Mouse (Mus musculus) erythroblast, adult 5-6 weeks (primary cell): ENCODE measurements around the gene Pnpla2. TPM values are rescaled to one million over a fixed set of nuclear protein-coding genes. Genes with fewer than 3 reads are reported as not detected.
A peak's percentile ranks its signal among the peaks of the same experiment; 100 is the strongest.

ENCODE experiments used
- ATAC-seq: replicated peaks from 2 replicates; pipeline ENCODE4 v1.8.0; 2016; ENCODE audit warnings: moderate number of reproducible peaks, mild to moderate bottlenecking, moderate TSS enrichment, inconsistent platforms; ENCODE audit not compliant: poor library complexity, low FRiP score, severe bottlenecking
- total RNA-seq, 2 experiments: library from RNA; stranded (forward) in 1 of 2; stranded (reverse) in 1 of 2; fragments of 150-400 nt in 1 of 2; fragments of 200-764, 138-1000 nt in 1 of 2; gene quantifications; 2 replicates each; pipeline versions ENCODE4 v1.2.3 to v1.2.4; 2015 to 2017; ENCODE audit warnings: low replicate concordance in 2 of 2

Gene Pnpla2
- total RNA-seq, 2 experiments from 2014 or later = 6.0 to 10.0 TPM

- peak; percentile 39 for ATAC-seq
Observed at GRCm38 (mm10) chr7:141506278-141506677, 51.3 kb downstream of the Pnpla2 start.

- peak; percentile 10; the same call in 1 of the 2 replicates for ATAC-seq
Observed at GRCm38 (mm10) chr7:141508160-141508559, 53.2 kb downstream of the Pnpla2 start.

GRCm38 (mm10) chr7:141510196-141510595 is 55.2 kb downstream of the Pnpla2 start:
- ATAC-seq = no peak

Other genes with a start within 250 kb of the Pnpla2 start
- gene Lmntd2, start 241.1 kb upstream of the Pnpla2 start, total RNA-seq (2015; ENCODE audit: low replicate concordance) = not detected in 2 replicates
- 0.17 and 1.7 TPM in 2 replicates for gene Lmntd2, start 241.1 kb upstream of the Pnpla2 start, total RNA-seq (2017; ENCODE audit: low replicate concordance)
- 1.7 and 6.0 TPM in 2 replicates for gene Rassf7, start 239.3 kb upstream of the Pnpla2 start, total RNA-seq (2015; ENCODE audit: low replicate concordance)
- gene Rassf7, start 239.3 kb upstream of the Pnpla2 start, total RNA-seq (2017; ENCODE audit: low replicate concordance) = 3.9 and 12.2 TPM in 2 replicates
- 24.9 and 30.0 TPM in 2 replicates for gene Phrf1, start 226.4 kb upstream of the Pnpla2 start, total RNA-seq (2015; ENCODE audit: low replicate concordance)
- 25.5 and 32.8 TPM in 2 replicates for gene Phrf1, start 226.4 kb upstream of the Pnpla2 start, total RNA-seq (2017; ENCODE audit: low replicate concordance)
- gene Irf7, start 188.7 kb upstream of the Pnpla2 start, total RNA-seq (2015; ENCODE audit: low replicate concordance) = 49.5 and 73.8 TPM in 2 replicates
- gene Irf7, start 188.7 kb upstream of the Pnpla2 start, total RNA-seq (2017; ENCODE audit: low replicate concordance) = 78.0 and 88.9 TPM in 2 replicates
- gene Cdhr5, start 178.4 kb upstream of the Pnpla2 start, total RNA-seq (2015; ENCODE audit: low replicate concordance) = not detected in 2 replicates
- not detected in 2 replicates for gene Cdhr5, start 178.4 kb upstream of the Pnpla2 start, total RNA-seq (2017; ENCODE audit: low replicate concordance)
- gene Sct, start 176.1 kb upstream of the Pnpla2 start, total RNA-seq (2015; ENCODE audit: low replicate concordance) = not detected in 2 replicates
- gene Sct, start 176.1 kb upstream of the Pnpla2 start, total RNA-seq (2017; ENCODE audit: low replicate concordance) = not detected in 2 replicates
- gene Drd4, start 163.2 kb upstream of the Pnpla2 start, total RNA-seq (2015; ENCODE audit: low replicate concordance) = not detected in 2 replicates
- not detected in 2 replicates for gene Drd4, start 163.2 kb upstream of the Pnpla2 start, total RNA-seq (2017; ENCODE audit: low replicate concordance)
- gene Deaf1, start 127.5 kb upstream of the Pnpla2 start, total RNA-seq (2015; ENCODE audit: low replicate concordance) = 9.4 and 18.3 TPM in 2 replicates
- 14.1 and 16.0 TPM in 2 replicates for gene Deaf1, start 127.5 kb upstream of the Pnpla2 start, total RNA-seq (2017; ENCODE audit: low replicate concordance)
- 6.5 and 8.4 TPM in 2 replicates for gene Tmem80, start 127.5 kb upstream of the Pnpla2 start, total RNA-seq (2015; ENCODE audit: low replicate concordance)
- gene Tmem80, start 127.5 kb upstream of the Pnpla2 start, total RNA-seq (2017; ENCODE audit: low replicate concordance) = 10.5 and 12.9 TPM in 2 replicates
- not detected in 2 replicates for gene Eps8l2, start 116.3 kb upstream of the Pnpla2 start, total RNA-seq (2015; ENCODE audit: low replicate concordance)
- gene Eps8l2, start 116.3 kb upstream of the Pnpla2 start, total RNA-seq (2017; ENCODE audit: low replicate concordance) = not detected in 2 replicates
- gene Taldo1, start 63.0 kb upstream of the Pnpla2 start, total RNA-seq (2015; ENCODE audit: low replicate concordance) = 132 and 180 TPM in 2 replicates
- gene Taldo1, start 63.0 kb upstream of the Pnpla2 start, total RNA-seq (2017; ENCODE audit: low replicate concordance) = 443 and 565 TPM in 2 replicates
- 6.3 and 9.2 TPM in 2 replicates for gene Gatd1, start 41.1 kb upstream of the Pnpla2 start, total RNA-seq (2015; ENCODE audit: low replicate concordance)
- gene Gatd1, start 41.1 kb upstream of the Pnpla2 start, total RNA-seq (2017; ENCODE audit: low replicate concordance) = 4.9 and 6.0 TPM in 2 replicates
- not detected in 2 replicates for gene Cend1, start 25.7 kb upstream of the Pnpla2 start, total RNA-seq (2015; ENCODE audit: low replicate concordance)
- gene Cend1, start 25.7 kb upstream of the Pnpla2 start, total RNA-seq (2017; ENCODE audit: low replicate concordance) = not detected in 2 replicates
- 8.2 and 11.7 TPM in 2 replicates for gene Slc25a22, start 17.3 kb upstream of the Pnpla2 start, total RNA-seq (2015; ENCODE audit: low replicate concordance)
- 3.2 and 10.0 TPM in 2 replicates for gene Slc25a22, start 17.3 kb upstream of the Pnpla2 start, total RNA-seq (2017; ENCODE audit: low replicate concordance)
- gene Pidd1, start 11.2 kb upstream of the Pnpla2 start, total RNA-seq (2015; ENCODE audit: low replicate concordance) = 12.7 and 17.9 TPM in 2 replicates
- 7.3 and 9.8 TPM in 2 replicates for gene Pidd1, start 11.2 kb upstream of the Pnpla2 start, total RNA-seq (2017; ENCODE audit: low replicate concordance)
- 661 and 730 TPM in 2 replicates for gene Rplp2, start 7.8 kb upstream of the Pnpla2 start, total RNA-seq (2015; ENCODE audit: low replicate concordance)
- 791 and 1,714 TPM in 2 replicates for gene Rplp2, start 7.8 kb upstream of the Pnpla2 start, total RNA-seq (2017; ENCODE audit: low replicate concordance)
- gene Cracr2b, start 5.9 kb downstream of the Pnpla2 start, total RNA-seq (2015; ENCODE audit: low replicate concordance) = 0.77 TPM in 1 of 2 replicates, not detected in the other
- 3.2 TPM in 1 of 2 replicates, not detected in the other for gene Cracr2b, start 5.9 kb downstream of the Pnpla2 start, total RNA-seq (2017; ENCODE audit: low replicate concordance)
- 5.2 TPM in 1 of 2 replicates, not detected in the other for gene Cd151, start 12.2 kb downstream of the Pnpla2 start, total RNA-seq (2015; ENCODE audit: low replicate concordance)
- 9.5 and 11.0 TPM in 2 replicates for gene Cd151, start 12.2 kb downstream of the Pnpla2 start, total RNA-seq (2017; ENCODE audit: low replicate concordance)
- 7.3 and 10.0 TPM in 2 replicates for gene Polr2l, start 19.9 kb downstream of the Pnpla2 start, total RNA-seq (2015; ENCODE audit: low replicate concordance)
- 5.4 and 9.5 TPM in 2 replicates for gene Polr2l, start 19.9 kb downstream of the Pnpla2 start, total RNA-seq (2017; ENCODE audit: low replicate concordance)
- 0.58 and 1.7 TPM in 2 replicates for gene Tspan4, start 20.0 kb downstream of the Pnpla2 start, total RNA-seq (2015; ENCODE audit: low replicate concordance)
- 2.2 and 7.7 TPM in 2 replicates for gene Tspan4, start 20.0 kb downstream of the Pnpla2 start, total RNA-seq (2017; ENCODE audit: low replicate concordance)
- 4.0 and 7.5 TPM in 2 replicates for gene Chid1, start 84.7 kb downstream of the Pnpla2 start, total RNA-seq (2015; ENCODE audit: low replicate concordance)
- 7.5 and 8.1 TPM in 2 replicates for gene Chid1, start 84.7 kb downstream of the Pnpla2 start, total RNA-seq (2017; ENCODE audit: low replicate concordance)
- 39.9 and 43.4 TPM in 2 replicates for gene Ap2a2, start 107.0 kb downstream of the Pnpla2 start, total RNA-seq (2015; ENCODE audit: low replicate concordance)
- 59.3 and 64.1 TPM in 2 replicates for gene Ap2a2, start 107.0 kb downstream of the Pnpla2 start, total RNA-seq (2017; ENCODE audit: low replicate concordance)
- under 0.01 TPM in 1 of 2 replicates, not detected in the other for gene Muc6, start 200.1 kb downstream of the Pnpla2 start, total RNA-seq (2015; ENCODE audit: low replicate concordance)
- gene Muc6, start 200.1 kb downstream of the Pnpla2 start, total RNA-seq (2017; ENCODE audit: low replicate concordance) = 0.28 TPM in 1 of 2 replicates, not detected in the other
- 1.3 TPM in 1 of 2 replicates, not detected in the other for gene Muc2, start 235.1 kb downstream of the Pnpla2 start, total RNA-seq (2015; ENCODE audit: low replicate concordance)
- gene Muc2, start 235.1 kb downstream of the Pnpla2 start, total RNA-seq (2017; ENCODE audit: low replicate concordance) = 0.26 and 0.28 TPM in 2 replicates